In the genomic region with DNA sequence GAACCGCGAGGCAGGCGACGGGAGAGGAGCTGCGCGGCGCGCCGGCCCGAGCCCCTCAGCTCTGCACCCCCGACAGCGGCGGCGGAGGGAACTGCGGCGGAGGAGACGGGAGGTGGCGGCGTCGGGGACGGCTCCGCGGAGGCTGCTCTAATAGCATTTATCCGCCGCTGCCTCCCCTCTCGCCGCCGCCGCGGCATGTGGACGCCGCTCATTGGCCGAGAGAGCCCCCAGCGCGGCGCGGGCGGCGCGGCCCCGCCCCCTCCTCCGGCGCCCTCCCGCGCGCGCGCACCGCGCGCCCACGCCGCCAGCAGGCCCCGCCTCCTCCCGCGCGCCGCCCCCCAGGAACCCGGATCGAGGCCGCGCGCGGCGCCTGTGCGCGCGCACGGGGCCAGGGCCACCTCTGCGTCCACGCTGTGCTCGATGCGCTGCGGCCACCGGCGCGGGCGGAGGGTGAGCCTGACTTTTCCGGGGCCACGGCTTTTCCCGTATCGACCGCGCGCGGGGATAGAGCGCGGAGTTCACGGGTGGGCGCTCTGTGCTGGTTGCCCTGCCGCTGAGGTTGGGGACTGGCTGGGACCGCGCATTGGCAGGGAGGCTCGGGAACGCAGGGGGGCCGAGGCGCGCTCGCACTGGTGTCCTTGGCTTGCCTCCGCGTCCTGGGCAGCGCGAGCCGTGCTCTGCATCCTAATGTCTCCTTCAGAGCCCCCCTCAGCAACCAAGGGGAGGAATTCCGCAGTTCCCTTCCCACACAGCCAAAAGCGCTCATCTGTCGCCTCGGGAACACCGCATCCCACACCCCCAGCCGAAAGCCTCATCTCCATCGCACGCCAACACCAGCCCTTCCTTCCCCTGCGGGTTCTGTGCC, we compare ENCODE assay signal across 8 mouse cellular contexts. TPM values are rescaled to one million over a fixed set of nuclear protein-coding genes. Genes with fewer than 3 reads are reported as not detected.
DNase-seq lines count a peak whose midpoint lies in the region; ATAC-seq lines count a peak whose summit lies in the region.

A gene (minus strand): TSS at position 149 of the 865 bp plus-strand sequence.

- H3K27ac ChIP-seq in heart, embryonic 14.5 days (replicated peaks in 1 of 2; ENCODE audit: control insufficient read depth in 1 of 2, insufficient read depth in 1 of 2, low read depth in 2 of 2, low read length in 2 of 2): peak within 1 kb of the TSS; percentile 97 to 100
- H3K27ac ChIP-seq in liver, embryonic 13.5 days: peak within 1 kb of the TSS; percentile 97
- H3K27ac ChIP-seq in stomach, embryonic 16.5 days (ENCODE audit: low read length): peak within 1 kb of the TSS; percentile 99

- peaks cover 3 to 20% of the 10 kb centered on the region in 2 experiments; a peak in 3 of 4 replicates for H3K4me1 ChIP-seq in heart, embryonic 14.5 days (ENCODE audit: control insufficient read depth in 2 of 2, insufficient read depth in 2 of 2, low read length in 2 of 2)
- peaks cover 36% of the 10 kb centered on the region for H3K4me1 ChIP-seq in liver, embryonic 13.5 days (replicated peaks)
- H3K4me1 ChIP-seq in stomach, embryonic 16.5 days (ENCODE audit: control insufficient read depth, insufficient read depth, low read length): peaks cover 22% of the 10 kb centered on the region

- under 1% methylated on average over 90 of the region's 113 CpGs for WGBS in heart, embryonic 14.5 days
- WGBS in liver, embryonic 13.5 days (ENCODE audit: insufficient replicate concordance): under 1% methylated on average over 76 of the region's 113 CpGs
- WGBS in stomach, embryonic 16.5 days: under 1% methylated on average over 97 of the region's 113 CpGs

- peaks cover 33% of the 10 kb centered on the region for H3K36me3 ChIP-seq in heart, embryonic 14.5 days (ENCODE audit: control insufficient read depth, insufficient read depth, low read length)
- peaks cover 15% of the 10 kb centered on the region for H3K36me3 ChIP-seq in liver, embryonic 13.5 days
- H3K36me3 ChIP-seq in stomach, embryonic 16.5 days (ENCODE audit: control insufficient read depth, insufficient read depth, low read length): no peaks in the 10 kb centered on the region

- H3K4me3 ChIP-seq in heart, embryonic 14.5 days (ENCODE audit: control insufficient read depth in 1 of 2, insufficient read depth in 1 of 2, low read depth in 1 of 2, low read length in 2 of 2): peak within 1 kb of the TSS; percentile 96 to 98
- peak within 1 kb of the TSS; percentile 97 for H3K4me3 ChIP-seq in liver, embryonic 13.5 days (replicated peaks)
- H3K4me3 ChIP-seq in stomach, embryonic 16.5 days (replicated peaks; ENCODE audit: low read length): peak within 1 kb of the TSS; percentile 95

- no peaks in the 10 kb centered on the region for H3K27me3 ChIP-seq in heart, embryonic 14.5 days (ENCODE audit: control insufficient read depth, insufficient read depth, low read length)
- peaks cover 13% of the 10 kb centered on the region for H3K27me3 ChIP-seq in liver, embryonic 13.5 days
- H3K27me3 ChIP-seq in stomach, embryonic 16.5 days (ENCODE audit: control insufficient read depth, insufficient read depth, low read length): no peaks in the 10 kb centered on the region

- peak; percentile 94 for DNase-seq in CD4-positive helper T cell, adult 2 months (ENCODE audit: low read depth, low spot score)
- DNase-seq in brain, embryonic 18.5 days (ENCODE audit: low read depth, low spot score): peak; percentile 86
- peak; percentile 96 for DNase-seq in kidney, postnatal 14 days
- DNase-seq in liver, embryonic 13.5 days: peak; percentile 85
- peak; percentile 95 for DNase-seq in neural tube, embryonic 10.5 days (ENCODE audit: extremely low spot score, low spot score)

- H3K4me2 ChIP-seq in heart, embryonic 14.5 days (ENCODE audit: low read length): peak within 1 kb of the TSS; percentile 83
- H3K4me2 ChIP-seq in liver, embryonic 13.5 days: peak within 1 kb of the TSS; percentile 97
- H3K4me2 ChIP-seq in stomach, embryonic 16.5 days (ENCODE audit: low read depth, low read length): peak within 1 kb of the TSS; percentile 87

- peaks cover 4% of the 10 kb centered on the region; the same call in 1 of the 2 replicates for H3K9me3 ChIP-seq in heart, embryonic 14.5 days (ENCODE audit: control insufficient read depth, low read length)
- peaks cover 5% of the 10 kb centered on the region; the same call in 1 of the 2 replicates for H3K9me3 ChIP-seq in liver, embryonic 13.5 days (replicated peaks)
- no peaks in the 10 kb centered on the region for H3K9me3 ChIP-seq in stomach, embryonic 16.5 days (replicated peaks; ENCODE audit: control insufficient read depth, low read length)

- peak within 1 kb of the TSS; percentile 99 for H3K9ac ChIP-seq in heart, embryonic 14.5 days (ENCODE audit: low read length)
- peak within 1 kb of the TSS; percentile 99 for H3K9ac ChIP-seq in liver, embryonic 13.5 days
- peak within 1 kb of the TSS; percentile 99 for H3K9ac ChIP-seq in stomach, embryonic 16.5 days (ENCODE audit: low read length)

- peak; percentile 97 for ATAC-seq in erythroid progenitor cell, adult 5-6 weeks (replicated peaks; ENCODE audit: low FRiP score, poor library complexity, severe bottlenecking)
- peak; percentile 91 for ATAC-seq in heart, embryonic 14.5 days (ENCODE audit: insufficient number of reproducible peaks, insufficient read depth, low FRiP score, low read depth)
- ATAC-seq in liver, embryonic 13.5 days (ENCODE audit: low read depth): peak; percentile 88
- ATAC-seq in stomach, embryonic 16.5 days (ENCODE audit: insufficient read depth, low FRiP score): peak; percentile 95

RNA-seq across cellular contexts. Expression of the gene that starts here (rescaled TPM):
- total RNA-seq in erythroid progenitor cell, adult 5-6 weeks (2015; ENCODE audit: low replicate concordance): 73.2 and 84.3 TPM in 2 replicates
- 106 and 160 TPM in 2 replicates for total RNA-seq in erythroid progenitor cell, adult 5-6 weeks (2017; ENCODE audit: low replicate concordance)
- 472 and 483 TPM in 2 replicates for polyA plus RNA-seq in heart, embryonic 14.5 days (2014; fragmentation: Nextera tagmentation; extraction: Ambion mirVana)
- 14.1 and 17.1 TPM in 2 replicates for polyA plus RNA-seq in liver, embryonic 13.5 days (2015; fragmentation: Nextera tagmentation; extraction: Ambion mirVana)
- 25.5 and 27.3 TPM in 2 replicates for polyA plus RNA-seq in stomach, embryonic 16.5 days (2015; fragmentation: Nextera tagmentation; extraction: Ambion mirVana)

Comparison
In these comparisons a context has a peak if more than half of its experiments do, and no peak if none do; other contexts are left out.
1. Peak in every context shown above with its lines: DNase-seq, ATAC-seq, H3K4me3 ChIP-seq and H3K27ac ChIP-seq.
2. RNA of the gene that starts here (polyA plus RNA-seq): 472 to 483 TPM in heart, embryonic 14.5 days; 25.5 to 27.3 TPM in stomach, embryonic 16.5 days and 14.1 to 17.1 TPM in liver, embryonic 13.5 days; every median in the first group is over 10 times any median in the second.